Mouse (Mus musculus): Measurements from ENCODE around the gene Ptrh1. TPM values are rescaled to one million over a fixed set of nuclear protein-coding genes. Genes with fewer than 3 reads are reported as not detected.

Ptrh1 gene
- total and polyA plus RNA-seq, 2 experiments from 2014 or later: 4.8 to 5.5 TPM

GRCm38 (mm10) chr2:32742173-32742531, 33.4 kb upstream of the Ptrh1 start:
- H3K9me3 ChIP-seq (ENCODE audit: low read length): no peaks in the 10 kb centered on the region
- 8% methylated on average over 18 of the region's 18 CpGs for WGBS

GRCm38 (mm10) chr2:32744272-32744982, 31.2 kb upstream of the Ptrh1 start:
- peaks cover 50% of the 10 kb centered on the region for H3K36me3 ChIP-seq (ENCODE audit: insufficient read depth)
- 73% methylated on average over 15 of the region's 15 CpGs for WGBS
- H3K27me3 ChIP-seq (ENCODE audit: insufficient read depth, low read length): no peaks in the 10 kb centered on the region
- no peak overlapping the region for H3K27ac ChIP-seq (ENCODE audit: low read depth, low read length)
- H3K4me3 ChIP-seq (ENCODE audit: low read depth, low read length): no peak overlapping the region
- peaks cover 8% of the 10 kb centered on the region; the same call in 1 of the 2 replicates for H3K4me1 ChIP-seq (ENCODE audit: insufficient read depth)
- TF ChIP-seq CTCF (IDR thresholded peaks at IDR 0.05; ENCODE audit: low read depth): no peak
- no peak overlapping the region for H3K9ac ChIP-seq
- H3K4me2 ChIP-seq (ENCODE audit: low read depth): no peak overlapping the region
- DNase-seq (no peak), ATAC-seq (no peak)
- H3K9me3 ChIP-seq (ENCODE audit: low read length): no peaks in the 10 kb centered on the region

More at GRCm38 (mm10) chr2:32742173-32742531, 33.4 kb upstream of the Ptrh1 start:
- Histone ChIP-seq H3K4me1 (ENCODE audit: insufficient read depth) (peaks cover 8% of the 10 kb centered on the region; the same call in 1 of the 2 replicates), H3K27ac (ENCODE audit: low read depth, low read length) (peak overlapping the region; percentile 86), H3K27me3 (ENCODE audit: insufficient read depth, low read length) (no peaks in the 10 kb centered on the region), H3K4me2 (ENCODE audit: low read depth) (peak overlapping the region; percentile 72), H3K9ac (peak overlapping the region; percentile 92), H3K36me3 (ENCODE audit: insufficient read depth) (peaks cover 31% of the 10 kb centered on the region), H3K4me3 (ENCODE audit: low read depth, low read length) (peak overlapping the region; percentile 89)
- TF ChIP-seq CTCF (IDR thresholded peaks at IDR 0.05; ENCODE audit: low read depth): 0 out of 2 replicates have a peak, but pooled peaks have one; percentile 1
- peak; percentile 97 for ATAC-seq
- peak; percentile 95 for DNase-seq

- H3K9me3 ChIP-seq (ENCODE audit: low read length): no peaks in the 10 kb centered on the region
- TF ChIP-seq CTCF (IDR thresholded peaks at IDR 0.05; ENCODE audit: low read depth): no peak
- DNase-seq (no peak), ATAC-seq (no peak)
- H3K27ac ChIP-seq (ENCODE audit: low read depth, low read length): no peak overlapping the region
- H3K4me1 ChIP-seq (ENCODE audit: insufficient read depth): no peaks in the 10 kb centered on the region
- H3K27me3 ChIP-seq (ENCODE audit: insufficient read depth, low read length): no peaks in the 10 kb centered on the region
- no peak overlapping the region for H3K9ac ChIP-seq
- peaks cover 94% of the 10 kb centered on the region for H3K36me3 ChIP-seq (ENCODE audit: insufficient read depth)
- no peak overlapping the region for H3K4me2 ChIP-seq (ENCODE audit: low read depth)
- WGBS: 87% methylated on average over 16 of the region's 16 CpGs
- H3K4me3 ChIP-seq (ENCODE audit: low read depth, low read length): no peak overlapping the region
These were observed 26.5 kb upstream of the Ptrh1 start for GRCm38 (mm10) chr2:32749082-32749481.

GRCm38 (mm10) chr2:32750199-32750598, 25.4 kb upstream of the Ptrh1 start:
- peaks cover 94% of the 10 kb centered on the region for H3K36me3 ChIP-seq (ENCODE audit: insufficient read depth)
- H3K4me1 ChIP-seq (ENCODE audit: insufficient read depth): no peaks in the 10 kb centered on the region
- no peaks in the 10 kb centered on the region for H3K9me3 ChIP-seq (ENCODE audit: low read length)
- 73% methylated on average over 7 of the region's 7 CpGs for WGBS
- H3K4me2 ChIP-seq (ENCODE audit: low read depth): no peak overlapping the region
- no peak overlapping the region for H3K9ac ChIP-seq
- H3K27ac ChIP-seq (ENCODE audit: low read depth, low read length): no peak overlapping the region
- ATAC-seq: no peak
- no peak overlapping the region for H3K4me3 ChIP-seq (ENCODE audit: low read depth, low read length)
- no peaks in the 10 kb centered on the region for H3K27me3 ChIP-seq (ENCODE audit: insufficient read depth, low read length)
- 0 out of 2 replicates have a peak, but pooled peaks have one; percentile 13 for TF ChIP-seq CTCF (IDR thresholded peaks at IDR 0.05; ENCODE audit: low read depth)
- no peak for DNase-seq

GRCm38 (mm10) chr2:32750887-32751664, 24.5 kb upstream of the Ptrh1 start:
- TF ChIP-seq CTCF (IDR thresholded peaks at IDR 0.05; ENCODE audit: low read depth): no peak
- H3K36me3 ChIP-seq (ENCODE audit: insufficient read depth): peaks cover 85% of the 10 kb centered on the region
- 10% methylated on average over 31 of the region's 31 CpGs for WGBS

GRCm38 (mm10) chr2:32751665-32752033, 23.9 kb upstream of the Ptrh1 start:
- H3K36me3 ChIP-seq (ENCODE audit: insufficient read depth): peaks cover 79% of the 10 kb centered on the region

More at GRCm38 (mm10) chr2:32750887-32751664, 24.5 kb upstream of the Ptrh1 start:
- DNase-seq (peak; percentile 36), ATAC-seq (peak; percentile 83)
- no peaks in the 10 kb centered on the region for H3K27me3 ChIP-seq (ENCODE audit: insufficient read depth, low read length)
- no peak overlapping the region for H3K4me3 ChIP-seq (ENCODE audit: low read depth, low read length)
- H3K9me3 ChIP-seq (ENCODE audit: low read length): no peaks in the 10 kb centered on the region
- H3K4me2 ChIP-seq (ENCODE audit: low read depth): peak overlapping the region; percentile 13
- H3K9ac ChIP-seq: no peak overlapping the region
- no peak overlapping the region for H3K27ac ChIP-seq (ENCODE audit: low read depth, low read length)
- H3K4me1 ChIP-seq (ENCODE audit: insufficient read depth): no peaks in the 10 kb centered on the region

GRCm38 (mm10) chr2:32752181-32752580, 23.4 kb upstream of the Ptrh1 start:
- Histone ChIP-seq H3K36me3 (ENCODE audit: insufficient read depth) (peaks cover 74% of the 10 kb centered on the region), H3K27me3 (ENCODE audit: insufficient read depth, low read length) (no peaks in the 10 kb centered on the region), H3K4me2 (ENCODE audit: low read depth) (no peak overlapping the region), H3K4me3 (ENCODE audit: low read depth, low read length) (no peak overlapping the region), H3K9me3 (ENCODE audit: low read length) (no peaks in the 10 kb centered on the region), H3K27ac (ENCODE audit: low read depth, low read length) (no peak overlapping the region), H3K9ac (no peak overlapping the region), H3K4me1 (ENCODE audit: insufficient read depth) (no peaks in the 10 kb centered on the region)
- 66% methylated on average over 10 of the region's 10 CpGs for WGBS
- ATAC-seq (no peak), DNase-seq (no peak)
- TF ChIP-seq CTCF (IDR thresholded peaks at IDR 0.05; ENCODE audit: low read depth): peak; percentile 30; the same call in 1 of the 2 replicates

More at GRCm38 (mm10) chr2:32751665-32752033, 23.9 kb upstream of the Ptrh1 start:
- Histone ChIP-seq H3K27ac (ENCODE audit: low read depth, low read length) (no peak overlapping the region), H3K9ac (0 out of 2 replicates have a peak overlapping the region, but pooled peaks have one; percentile 10), H3K4me3 (ENCODE audit: low read depth, low read length) (no peak overlapping the region), H3K9me3 (ENCODE audit: low read length) (no peaks in the 10 kb centered on the region), H3K4me1 (ENCODE audit: insufficient read depth) (no peaks in the 10 kb centered on the region), H3K27me3 (ENCODE audit: insufficient read depth, low read length) (no peaks in the 10 kb centered on the region), H3K4me2 (ENCODE audit: low read depth) (peak overlapping the region; percentile 13)
- ATAC-seq (no peak), DNase-seq (no peak)
- 25% methylated on average over 10 of the region's 10 CpGs for WGBS
- no peak for TF ChIP-seq CTCF (IDR thresholded peaks at IDR 0.05; ENCODE audit: low read depth)

All from forebrain, postnatal 0 days (tissue).